Comparison of ENCODE assay signal across 21 mouse cellular contexts in the genomic region with DNA sequence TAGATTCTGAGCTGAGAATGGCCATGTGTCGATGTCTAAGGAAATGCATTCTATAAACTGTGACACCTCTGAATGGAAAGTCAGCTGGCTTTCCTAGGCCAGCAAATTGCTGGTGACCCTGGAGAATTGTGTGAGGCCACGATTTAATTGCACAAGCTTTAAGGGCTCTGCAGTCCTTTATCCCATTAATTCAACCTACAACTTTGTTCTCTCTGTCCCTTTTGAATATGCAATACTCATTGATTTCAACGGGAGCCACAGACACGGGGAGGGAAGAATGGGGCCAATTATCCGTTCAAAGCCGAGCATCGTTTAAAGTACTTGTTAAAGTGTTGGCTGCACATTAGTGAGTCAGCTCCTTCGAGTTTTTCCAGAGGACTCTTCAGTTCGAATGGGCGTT.
DNase-seq lines count a peak whose midpoint lies in the region; ATAC-seq and TF ChIP-seq lines count a peak whose summit lies in the region.
"Had no signal": no experiment of that assay in that cellular context is flagged by ENCODE, and none has a peak within 500 bp of the region (broad histone marks: within the 10 kb centered on the region; RNA-seq: fewer than 3 reads in every experiment).

No protein-coding gene starts in this region.

- TF ChIP-seq CTCF in midbrain, postnatal 0 days (IDR thresholded peaks at IDR 0.05), result no peak

- no peaks in the 10 kb centered on the region for H3K36me3 ChIP-seq in midbrain, embryonic 11.5 days (ENCODE audit: control insufficient read depth, insufficient read depth, low read length)
- H3K36me3 ChIP-seq in midbrain, postnatal 0 days (ENCODE audit: insufficient read depth, low read length), result no peaks in the 10 kb centered on the region
- H3K36me3 ChIP-seq in forebrain, embryonic 13.5 days (ENCODE audit: poor library complexity, severe bottlenecking), result no peaks in the 10 kb centered on the region
- H3K36me3 ChIP-seq: embryonic facial prominence, embryonic 12.5 days had no signal

- H3K9me3 ChIP-seq in midbrain, embryonic 11.5 days (ENCODE audit: control insufficient read depth, low read length), result no peaks in the 10 kb centered on the region
- no peaks in the 10 kb centered on the region for H3K9me3 ChIP-seq in midbrain, postnatal 0 days (ENCODE audit: low read length)
- no peaks in the 10 kb centered on the region for H3K9me3 ChIP-seq in forebrain, embryonic 13.5 days (replicated peaks)
- H3K9me3 ChIP-seq: embryonic facial prominence, embryonic 12.5 days had no signal

- H3K4me2 ChIP-seq in midbrain, embryonic 11.5 days, result no peak overlapping the region
- H3K4me2 ChIP-seq in midbrain, postnatal 0 days (ENCODE audit: low read depth, low read length, poor library complexity, severe bottlenecking), result no peak overlapping the region
- H3K4me2 ChIP-seq in forebrain, embryonic 13.5 days, result no peak overlapping the region
- H3K4me2 ChIP-seq: embryonic facial prominence, embryonic 12.5 days; liver, embryonic 11.5 days had no signal

- peak; percentile 54 for DNase-seq in embryo, embryonic 10.5 days (ENCODE audit: low spot score)
- DNase-seq in embryo, embryonic 10 days (ENCODE audit: low spot score), result no peak
- peak; percentile 84 for DNase-seq in midbrain, embryonic 11.5 days (ENCODE audit: low spot score, missing footprints)
- no peak for DNase-seq in midbrain, postnatal 0 days (ENCODE audit: low spot score)
- peak; percentile 75 for DNase-seq in retina, embryonic 14.5 days (ENCODE audit: low spot score)
- DNase-seq in urinary bladder, postnatal 36 days (ENCODE audit: low spot score in 2 of 2), result no peak
- DNase-seq: adrenal gland, postnatal 10 days; cerebellum, adult 11-12 months; cerebellum, postnatal 14 days; gastrocnemius, postnatal 25 days; kidney, adult 9 months; kidney, postnatal 25 days; lung, adult 2 months; lung, postnatal 36 days had no signal

- no peak overlapping the region for H3K27ac ChIP-seq in midbrain, embryonic 11.5 days (ENCODE audit: low read depth, low read length)
- no peak overlapping the region for H3K27ac ChIP-seq in midbrain, postnatal 0 days (ENCODE audit: low read depth, low read length)
- H3K27ac ChIP-seq in forebrain, embryonic 13.5 days, result no peak overlapping the region
- H3K27ac ChIP-seq: embryonic facial prominence, embryonic 12.5 days had no signal

- H3K4me1 ChIP-seq in midbrain, embryonic 11.5 days (ENCODE audit: control insufficient read depth, insufficient read depth, low read length), result peaks cover 3% of the 10 kb centered on the region; the same call in 1 of the 2 replicates
- no peaks in the 10 kb centered on the region for H3K4me1 ChIP-seq in midbrain, postnatal 0 days (ENCODE audit: insufficient read depth, low read length)
- peaks cover 35% of the 10 kb centered on the region for H3K4me1 ChIP-seq in forebrain, embryonic 13.5 days

- 53% methylated on average over 10 of the region's 10 CpGs for WGBS in midbrain, embryonic 11.5 days
- 35% methylated on average over 10 of the region's 10 CpGs for WGBS in midbrain, postnatal 0 days
- 11% methylated on average over 10 of the region's 10 CpGs for WGBS in forebrain, embryonic 13.5 days

- no peak overlapping the region for H3K4me3 ChIP-seq in midbrain, embryonic 11.5 days (ENCODE audit: low read depth, low read length)
- no peak overlapping the region for H3K4me3 ChIP-seq in midbrain, postnatal 0 days (ENCODE audit: low read depth, low read length)
- no peak overlapping the region for H3K4me3 ChIP-seq in forebrain, embryonic 13.5 days
- H3K4me3 ChIP-seq: embryonic facial prominence, embryonic 12.5 days; erythroblast, embryonic 14.5 days had no signal

- ATAC-seq in midbrain, embryonic 11.5 days (ENCODE audit: low FRiP score), result peak; percentile 24; the same call in 1 of the 2 replicates
- ATAC-seq in midbrain, postnatal 0 days (ENCODE audit: low FRiP score), result no peak
- peak; percentile 74 for ATAC-seq in forebrain, embryonic 13.5 days
- no peak for ATAC-seq in monocyte, adult 5-6 weeks (replicated peaks; ENCODE audit: insufficient number of reproducible peaks, low FRiP score, low TSS enrichment, poor library complexity, severe bottlenecking)
- ATAC-seq: inflammation-experienced regulatory T-cells, adult 6 months; Patski had no signal

- H3K9ac ChIP-seq in midbrain, embryonic 11.5 days (ENCODE audit: low read length), result no peak overlapping the region
- no peak overlapping the region for H3K9ac ChIP-seq in midbrain, postnatal 0 days (replicated peaks; ENCODE audit: low read length, poor library complexity, severe bottlenecking)
- no peak overlapping the region for H3K9ac ChIP-seq in forebrain, embryonic 13.5 days
- H3K9ac ChIP-seq: embryonic facial prominence, embryonic 12.5 days had no signal

- no peaks in the 10 kb centered on the region for H3K27me3 ChIP-seq in midbrain, embryonic 11.5 days (ENCODE audit: control insufficient read depth, insufficient read depth, low read length)
- H3K27me3 ChIP-seq in midbrain, postnatal 0 days (ENCODE audit: insufficient read depth, low read length), result no peaks in the 10 kb centered on the region
- H3K27me3 ChIP-seq in forebrain, embryonic 13.5 days, result peaks cover 44% of the 10 kb centered on the region
- H3K27me3 ChIP-seq: embryonic facial prominence, embryonic 12.5 days; Patski had no signal

Comparison
In these comparisons a context has a peak if more than half of its experiments do, and no peak if none do; other contexts are left out.
1. DNase-seq: peak in embryo, embryonic 10.5 days (single experiment), midbrain, embryonic 11.5 days (single experiment) and retina, embryonic 14.5 days (single experiment); none in embryo, embryonic 10 days (single experiment), midbrain, postnatal 0 days (single experiment) and urinary bladder, postnatal 36 days (0 of 2).
2. ATAC-seq: peak in midbrain, embryonic 11.5 days (single experiment) and forebrain, embryonic 13.5 days (single experiment); none in midbrain, postnatal 0 days (single experiment) and monocyte, adult 5-6 weeks (single experiment).